Mouse (Mus musculus) cerebellum, adult 11 months (tissue): ENCODE data around the gene Srcin1.

ENCODE experiments used
- DNase-seq: peaks from one replicate; pipeline ENCODE4 v3.0.0; 2022

The Srcin1 gene

GRCm38 (mm10) chr11:97548757-97549156 lies 27.2 kb downstream of the Srcin1 start:
- no peak for DNase-seq

GRCm38 (mm10) chr11:97547957-97548706 lies 27.9 kb downstream of the Srcin1 start:
- no peak for DNase-seq

GRCm38 (mm10) chr11:97546804-97547411 lies 29.1 kb downstream of the Srcin1 start:
- peak; percentile 72 for DNase-seq

- no peak for DNase-seq
These were observed 30.0 kb downstream of the Srcin1 start for GRCm38 (mm10) chr11:97545808-97546560.

GRCm38 (mm10) chr11:97543883-97544282 lies 32.1 kb downstream of the Srcin1 start:
- DNase-seq: no peak

- DNase-seq: peak; percentile 98
These were observed 32.7 kb downstream of the Srcin1 start for GRCm38 (mm10) chr11:97543181-97543733.

GRCm38 (mm10) chr11:97542171-97543150 lies 33.5 kb downstream of the Srcin1 start:
- DNase-seq: peak; percentile 43

- DNase-seq: peak; percentile 58
These were observed 35.4 kb downstream of the Srcin1 start for GRCm38 (mm10) chr11:97540604-97541003.

- DNase-seq: no peak
These were observed 35.9 kb downstream of the Srcin1 start for GRCm38 (mm10) chr11:97540136-97540535.

- DNase-seq: no peak
These were observed 36.4 kb downstream of the Srcin1 start for GRCm38 (mm10) chr11:97539622-97540021.

GRCm38 (mm10) chr11:97537580-97538089 lies 38.4 kb downstream of the Srcin1 start:
- DNase-seq: peak; percentile 49

- DNase-seq: peak; percentile 87
These were observed 39.0 kb downstream of the Srcin1 start for GRCm38 (mm10) chr11:97536835-97537579.

GRCm38 (mm10) chr11:97536083-97536747 lies 39.8 kb downstream of the Srcin1 start:
- DNase-seq: peak; percentile 65

- DNase-seq: peak; percentile 33
These were observed 40.3 kb downstream of the Srcin1 start for GRCm38 (mm10) chr11:97535660-97536059.

GRCm38 (mm10) chr11:97535308-97535630 lies 40.7 kb downstream of the Srcin1 start:
- DNase-seq: no peak

- DNase-seq: peak; percentile 52
These were observed 41.3 kb downstream of the Srcin1 start for GRCm38 (mm10) chr11:97534442-97535307.

GRCm38 (mm10) chr11:97533653-97534052 lies 42.3 kb downstream of the Srcin1 start:
- no peak for DNase-seq

- peak; percentile 65 for DNase-seq
These were observed 42.9 kb downstream of the Srcin1 start for GRCm38 (mm10) chr11:97532950-97533582.

- peak; percentile 55 for DNase-seq
These were observed 43.6 kb downstream of the Srcin1 start for GRCm38 (mm10) chr11:97532354-97532753.
